Mouse (Mus musculus) liver, embryonic 14.5 days (tissue): ENCODE data around the gene Exosc5. TPM values are rescaled to one million over a fixed set of nuclear protein-coding genes. Genes with fewer than 3 reads are reported as not detected.

Experiments used
- ATAC-seq: fragments of 200-750 bp; cut with Nextera tagmentation; 2 replicates; pipeline ENCODE4 v1.8.0; 2017; ENCODE audit warnings: moderate number of reproducible peaks, mild to moderate bottlenecking, moderate library complexity; ENCODE audit not compliant: insufficient read depth
- DNase-seq, 3 experiments: peaks; one replicate each; pipeline ENCODE4 v3.0.0-alpha.2; 2012 to 2013; ENCODE audit warnings: low read depth in 3 of 3, low spot score in 3 of 3
- H3K27ac ChIP-seq: fragments of 300-500 bp; sonication (generic); 2 replicates; pipeline ENCODE4 v1.5.1; 2014; ENCODE audit warnings: moderate library complexity, mild to moderate bottlenecking, control low read depth, inconsistent platforms
- H3K27me3 ChIP-seq: fragments of 300-500 bp; sonication (generic); 2 replicates; pipeline ENCODE4 v1.6.1; 2014; ENCODE audit warnings: mild to moderate bottlenecking, low read length, moderate library complexity; ENCODE audit not compliant: control insufficient read depth, insufficient read depth
- H3K36me3 ChIP-seq: fragments of 300-500 bp; sonication (generic); replicated peaks from 2 replicates; pipeline ENCODE4 v1.6.1; 2014; ENCODE audit warnings: low read depth; ENCODE audit not compliant: control insufficient read depth, insufficient read depth
- H3K4me1 ChIP-seq, 2 experiments: fragments of 200-500 bp in 1 of 2; fragments of 300-500 bp in 1 of 2; sonication (generic) in 1 of 2; replicated peaks; 2 replicates each; pipeline ENCODE4 v1.6.1; 2012 to 2014; ENCODE audit warnings: antibody characterized with exemption in 1 of 2, inconsistent platforms in 1 of 2, low read length in 1 of 2; ENCODE audit not compliant: control insufficient read depth in 2 of 2, insufficient read depth in 2 of 2
- H3K4me2 ChIP-seq: fragments of 300-500 bp; sonication (generic); 2 replicates; pipeline ENCODE4 v1.6.1; 2014; ENCODE audit warnings: low read depth, mild to moderate bottlenecking, control low read depth, moderate library complexity
- H3K4me3 ChIP-seq, 2 experiments: fragments of 200-500 bp in 1 of 2; fragments of 300-500 bp in 1 of 2; sonication (generic) in 1 of 2; 2 replicates each; pipeline ENCODE4 v1.5.1; 2012 to 2014; ENCODE audit warnings: low read depth in 2 of 2, low read length in 2 of 2, mild to moderate bottlenecking in 2 of 2, control low read depth in 1 of 2, inconsistent platforms in 1 of 2, moderate library complexity in 1 of 2; ENCODE audit not compliant: insufficient read depth in 1 of 2
- H3K9ac ChIP-seq: fragments of 300-500 bp; sonication (generic); replicated peaks from 2 replicates; pipeline ENCODE4 v1.6.1; 2014; ENCODE audit warnings: mild to moderate bottlenecking, control low read depth, moderate library complexity
- H3K9me3 ChIP-seq: fragments of 300-500 bp; sonication (generic); 2 replicates; pipeline ENCODE4 v1.6.1; 2016; ENCODE audit warnings: low read length, mixed read lengths; ENCODE audit not compliant: control insufficient read depth
- CTCF ChIP-seq: IDR thresholded peaks from 2 replicates; pipeline ENCODE4 v1.5.1; 2016; ENCODE audit warnings: antibody characterized with exemption, low read depth, control low read depth
- EP300 ChIP-seq: IDR thresholded peaks from 2 replicates; pipeline ENCODE4 v1.6.1; 2016; ENCODE audit warnings: antibody characterized with exemption, low read depth
- WGBS: fragments of 180-500 bp; shearing (Covaris S2); extraction: QIAGEN DNeasy Blood & Tissue Kit; methylation state at CpG from one replicate; pipeline ENCODE4 v1.1.7; 2014; ENCODE audit not compliant: insufficient replicate concordance; 5-methylcytosine and 5-hydroxymethylcytosine counted together
- polyA plus RNA-seq, 2 experiments: library from polyadenylated mRNA; depleted of rRNA in 1 of 2; stranded (reverse) in 1 of 2; unstranded in 1 of 2; fragments of >200 nt; fragmentation: Nextera tagmentation in 1 of 2; extraction: Ambion mirVana in 1 of 2; gene quantifications; 2 replicates each; pipeline versions ENCODE4 v1.2.1 to v1.2.3; 2012 to 2014

The Exosc5 gene
- polyA plus RNA-seq, 2 experiments = 33.7 to 48.1 TPM

- ATAC-seq (no peak), DNase-seq (no peak)
- Histone ChIP-seq H3K9ac (peak overlapping the region; percentile 81), H3K4me1 (peaks cover 48 to 53% of the 10 kb centered on the region in 2 experiments), H3K9me3 (no peaks in the 10 kb centered on the region), H3K4me3 (peak overlapping the region; percentile 49 to 63; a peak in 3 of 4 replicates), H3K4me2 (peak overlapping the region; percentile 98), H3K27me3 (no peaks in the 10 kb centered on the region), H3K36me3 (no peaks in the 10 kb centered on the region), H3K27ac (peak overlapping the region; percentile 75)
- 49% methylated on average over 21 of the region's 21 CpGs for WGBS
- TF ChIP-seq CTCF (no peak), EP300 (no peak)
Measured at GRCm38 (mm10) chr7:25685926-25686470, 27.0 kb downstream of the Exosc5 start.

- Histone ChIP-seq H3K9ac (peak within 1 kb of the TSS; percentile 81), H3K9me3 (no peaks in the 10 kb centered on the region), H3K4me3 (peak within 1 kb of the TSS; percentile 63 to 94), H3K4me1 (peaks cover 39 to 52% of the 10 kb centered on the region in 2 experiments), H3K27ac (peak within 1 kb of the TSS; percentile 75), H3K4me2 (peak within 1 kb of the TSS; percentile 98), H3K36me3 (no peaks in the 10 kb centered on the region), H3K27me3 (no peaks in the 10 kb centered on the region)
- DNase-seq (peak in 2 of 3 experiments; percentile 59 to 62), ATAC-seq (peak; percentile 42)
- TF ChIP-seq CTCF (peak; percentile 79), EP300 (no peak)
- under 1% methylated on average over 66 of the region's 69 CpGs for WGBS
Measured at GRCm38 (mm10) chr7:25686680-25687531, 27.9 kb downstream of the Exosc5 start, which contains the start of gene Tgfb1. Gene Tgfb1, plus strand, starts transcription at chr7:25687002.

- TF ChIP-seq EP300 = no peak
- peak; percentile 60 for TF ChIP-seq CTCF
- Histone ChIP-seq H3K4me3 (peak overlapping the region; percentile 63 to 94), H3K4me1 (peaks cover 32 to 46% of the 10 kb centered on the region in 2 experiments), H3K27me3 (no peaks in the 10 kb centered on the region), H3K9me3 (no peaks in the 10 kb centered on the region), H3K9ac (peak overlapping the region; percentile 81), H3K36me3 (peaks cover 7% of the 10 kb centered on the region), H3K27ac (peak overlapping the region; percentile 75), H3K4me2 (peak overlapping the region; percentile 98)
- no peak for DNase-seq
- no peak for ATAC-seq
- under 1% methylated on average over 47 of the region's 47 CpGs for WGBS
Measured at GRCm38 (mm10) chr7:25687811-25688401, 28.9 kb downstream of the Exosc5 start.

DNA sequence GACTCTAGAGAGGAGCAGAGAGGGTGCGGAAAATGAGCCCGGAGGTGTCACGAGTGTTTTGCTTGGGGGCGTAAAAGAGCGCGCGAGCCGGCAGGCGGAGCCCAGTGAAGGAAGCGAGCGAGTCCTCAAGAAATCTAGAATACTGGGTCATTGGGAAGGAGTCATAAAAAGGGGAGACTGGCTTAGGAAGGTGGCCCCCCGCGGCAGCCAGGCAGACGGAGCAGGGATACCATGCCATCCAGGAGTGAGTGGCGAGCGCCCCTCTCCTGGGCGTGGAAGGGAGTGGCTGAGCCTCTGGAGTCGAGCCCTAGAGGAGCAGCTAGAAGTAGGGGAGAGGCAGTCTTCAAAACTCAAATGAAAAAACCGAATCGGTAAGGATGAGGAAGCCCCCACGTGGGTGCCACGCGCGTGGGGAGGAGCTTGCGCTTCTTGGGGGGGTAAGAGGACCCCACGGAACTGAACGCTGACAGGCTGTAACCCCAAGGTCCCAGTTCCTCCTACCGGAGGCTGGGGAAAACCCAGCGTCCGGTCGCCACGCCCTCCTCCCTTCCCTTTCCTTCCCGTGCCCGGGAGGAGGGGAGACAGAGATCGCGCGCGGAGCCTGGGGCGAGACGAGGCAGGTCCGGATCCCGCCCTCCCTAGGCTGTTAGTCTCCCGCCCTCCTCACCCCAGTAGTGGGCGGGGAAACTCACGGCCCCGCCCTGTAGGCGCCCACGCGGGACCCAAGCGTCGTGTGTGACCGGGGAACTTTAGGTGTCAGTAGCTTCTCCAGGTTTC lies 30.0 kb downstream of the Exosc5 start:
- Histone ChIP-seq H3K4me1 (peaks cover 21 to 35% of the 10 kb centered on the region in 2 experiments), H3K27ac (peak overlapping the region; percentile 75), H3K4me3 (peak overlapping the region; percentile 63 to 94), H3K36me3 (peaks cover 7% of the 10 kb centered on the region), H3K9me3 (no peaks in the 10 kb centered on the region), H3K27me3 (no peaks in the 10 kb centered on the region), H3K4me2 (peak overlapping the region; percentile 98), H3K9ac (peak overlapping the region; percentile 81)
- ATAC-seq = peak; percentile 80
- TF ChIP-seq CTCF (peak; percentile 37; the same call in 1 of the 2 replicates), EP300 (no peak)
- under 1% methylated on average over 50 of the region's 52 CpGs for WGBS
- DNase-seq = peak; percentile 72 to 89 (median 72)
